Mouse (Mus musculus) embryonic facial prominence, embryonic 14.5 days (tissue): Measurements from ENCODE around the gene Fam171b. TPM values are rescaled to one million over a fixed set of nuclear protein-coding genes. Genes with fewer than 3 reads are reported as not detected.

Source experiments
- polyA plus RNA-seq: library from polyadenylated mRNA; unstranded; fragments of >200 nt; fragmentation: Nextera tagmentation; extraction: Ambion mirVana; gene quantifications from 2 replicates; pipeline ENCODE4 v1.2.1, GENCODE M21; 2014

Gene Fam171b
- polyA plus RNA-seq, 1 experiment from 2014 or later: 21.0 TPM

Other genes starting within 250 kb of the Fam171b start
- 113 and 130 TPM in 2 replicates for gene Zc3h15, start 168.2 kb upstream of the Fam171b start, polyA plus RNA-seq
- gene Itgav, start 88.2 kb upstream of the Fam171b start, polyA plus RNA-seq: 92.5 and 105 TPM in 2 replicates
- 0.53 TPM in 1 of 2 replicates, not detected in the other for gene Zswim2, start 128.6 kb downstream of the Fam171b start, polyA plus RNA-seq
- not detected in 2 replicates for gene Gm13698, start 143.1 kb downstream of the Fam171b start, polyA plus RNA-seq
- not detected in 2 replicates for gene Gm13693, start 148.9 kb downstream of the Fam171b start, polyA plus RNA-seq
- not detected in 2 replicates for gene Gm13695, start 154.7 kb downstream of the Fam171b start, polyA plus RNA-seq
- gene Gm13696, start 160.5 kb downstream of the Fam171b start, polyA plus RNA-seq: not detected in 2 replicates
- not detected in 2 replicates for gene Gm13694, start 166.3 kb downstream of the Fam171b start, polyA plus RNA-seq
- gene Gm13697, start 172.1 kb downstream of the Fam171b start, polyA plus RNA-seq: not detected in 2 replicates
- gene Gm13691, start 177.9 kb downstream of the Fam171b start, polyA plus RNA-seq: not detected in 2 replicates